ENCODE assay signal across 8 mouse cellular contexts in the genomic region with DNA sequence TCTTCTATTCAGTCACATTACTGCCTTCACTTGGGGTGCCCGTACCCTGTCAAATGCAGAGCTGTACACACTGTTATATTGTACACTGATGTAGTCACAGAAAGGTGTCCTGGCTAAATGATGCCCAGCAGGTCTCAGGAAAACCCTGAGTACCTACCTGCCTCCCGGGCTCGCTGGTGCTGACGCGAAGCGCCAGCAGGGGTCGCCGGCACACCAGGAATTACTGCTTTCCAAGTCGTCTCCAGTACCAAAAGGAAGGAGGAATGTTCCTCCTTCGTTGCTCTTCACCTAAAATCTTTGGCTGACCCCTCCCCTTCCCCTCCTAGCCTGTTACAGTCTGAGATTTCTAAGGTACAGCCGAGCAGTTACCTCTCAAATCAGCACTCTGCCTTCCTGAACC. TPM values are rescaled to one million over a fixed set of nuclear protein-coding genes. Genes with fewer than 3 reads are reported as not detected.
DNase-seq lines count a peak whose midpoint lies in the region; TF ChIP-seq lines count a peak whose summit lies in the region.

No protein-coding gene starts in this region.

- TF ChIP-seq POLR2A in CH12.LX (IDR thresholded peaks at IDR 0.05; ENCODE audit: low read depth, low read length) = no peak

- TF ChIP-seq EP300 in CH12.LX (IDR thresholded peaks at IDR 0.05; ENCODE audit: low read length) = no peak

- no peak overlapping the region for H3K4me2 ChIP-seq in CH12.LX (ENCODE audit: insufficient read depth, low read depth, poor library complexity, severe bottlenecking)

- no peak overlapping the region for H3K27ac ChIP-seq in CH12.LX (ENCODE audit: insufficient read depth, low read depth)

- no peaks in the 10 kb centered on the region for H3K36me3 ChIP-seq in CH12.LX (replicated peaks in 1 of 2; ENCODE audit: control insufficient read depth in 1 of 2, insufficient read depth in 1 of 2, low read length in 1 of 2)

- no peaks in the 10 kb centered on the region for H3K79me2 ChIP-seq in CH12.LX (replicated peaks; ENCODE audit: control insufficient read depth, extremely low read depth, insufficient read depth, poor library complexity, severe bottlenecking)

- intact Hi-C loops in heart, postnatal 14 days (cut with DNase I) = loop anchor here (1.0 kb wide), 1 partner anchor 44 kb away; no protein-coding TSS in a partner anchor

- H3K4me3 ChIP-seq in CH12.LX (replicated peaks in 1 of 3; ENCODE audit: low read depth in 2 of 3, low read length in 2 of 3, poor library complexity in 1 of 3) = no peak overlapping the region

- dilution Hi-C loops in CH12.LX (cut with MboI; ENCODE audit: extremely low pct_ligation_motif_present, extremely low pct_unique_long_range_greater_than_20kb, low sequenced_read_pairs) = no loop called here

- in situ Hi-C loops in CH12.LX (cut with MboI; ENCODE audit: low pct_ligation_motif_present, low pct_unique_long_range_greater_than_20kb, low sequenced_read_pairs) = no loop called here

- H3K9me3 ChIP-seq in CH12.LX (replicated peaks; ENCODE audit: low read length) = no peaks in the 10 kb centered on the region

- peaks cover 1 to 5% of the 10 kb centered on the region in 2 experiments; a peak in 2 of 4 replicates for H3K4me1 ChIP-seq in CH12.LX (ENCODE audit: control insufficient read depth in 1 of 2, insufficient read depth in 2 of 2)

- DNase-seq in CH12.LX (ENCODE audit: extremely low read depth) = peak; percentile 46
- peak; percentile 57 for DNase-seq in adrenal gland, adult 8-10 months
- DNase-seq in embryo, embryonic 9.5 days (ENCODE audit: extremely low spot score) = peak; percentile 79
- peak; percentile 82 to 87 for DNase-seq in heart, postnatal 14 days
- peak; percentile 52 to 86 for DNase-seq in layer of hippocampus, adult 8-10 months (ENCODE audit: low spot score in 2 of 2)
- peak; percentile 87 for DNase-seq in lung, postnatal 10 days
- peak; percentile 84 for DNase-seq in right cerebral cortex, postnatal 25 days
- DNase-seq in urinary bladder, postnatal 25 days (ENCODE audit: low spot score) = peak; percentile 78

- TF ChIP-seq CTCF in CH12.LX (conservative IDR thresholded peaks at IDR 0.05 in 1 of 2, IDR thresholded peaks at IDR 0.05 in 1 of 2; ENCODE audit: low read depth in 2 of 2, low read length in 2 of 2) = peak; percentile 88 to 97

- H3K9ac ChIP-seq in CH12.LX (ENCODE audit: insufficient read depth, low read depth) = no peak overlapping the region

- TF ChIP-seq RAD21 in CH12.LX (IDR thresholded peaks at IDR 0.05; ENCODE audit: low read depth, low read length) = peak; percentile 98

- H3K27me3 ChIP-seq in CH12.LX (replicated peaks) = peaks cover 65% of the 10 kb centered on the region

TF ChIP-seq in CH12.LX, 34 proteins besides CTCF, POLR2A, EP300 and RAD21:
- TF ChIP-seq MAX (IDR thresholded peaks at IDR 0.05; ENCODE audit: low read length) (no peak), CHD2 (IDR thresholded peaks at IDR 0.05; ENCODE audit: low read length) (no peak), TBP (conservative IDR thresholded peaks at IDR 0.05; ENCODE audit: low read depth, low read length) (no peak), SMC3 (IDR thresholded peaks at IDR 0.05; ENCODE audit: low read depth, low read length) (peak; percentile 91), JUND (conservative IDR thresholded peaks at IDR 0.05; ENCODE audit: low read depth, low read length) (no peak), MXI1 (IDR thresholded peaks at IDR 0.05; ENCODE audit: low read depth, low read length) (no peak), KAT2A (IDR thresholded peaks at IDR 0.05; ENCODE audit: insufficient replicate concordance, low read length) (no peak), NELFE (IDR thresholded peaks at IDR 0.05; ENCODE audit: low read depth, low read length) (peak; percentile 59; the same call in 1 of the 2 replicates), ZMIZ1 (IDR thresholded peaks at IDR 0.05; ENCODE audit: low read depth, low read length) (no peak), HCFC1 (IDR thresholded peaks at IDR 0.05; ENCODE audit: low read depth, low read length) (no peak), ZKSCAN1 (IDR thresholded peaks at IDR 0.05; ENCODE audit: borderline replicate concordance, low read depth, low read length) (no peak), UBTF (IDR thresholded peaks at IDR 0.05; ENCODE audit: low read depth, low read length) (no peak), TCF12 (IDR thresholded peaks at IDR 0.05; ENCODE audit: low read depth, low read length) (no peak), IRF4 (IDR thresholded peaks at IDR 0.05; ENCODE audit: low read depth, low read length) (no peak), ZC3H11A (IDR thresholded peaks at IDR 0.05; ENCODE audit: low read depth, low read length) (peak; percentile 31; the same call in 1 of the 2 replicates)
TF ChIP-seq in CH12.LX: peak in this region for 3.

RNA-seq across cellular contexts. Expression of gene Calcoco1, which starts 23.8 kb away (rescaled TPM):
- 2.7 and 8.5 TPM in 2 replicates for total RNA-seq in CH12.LX (2012; rRNA removed)
- 3.6 and 4.5 TPM in 2 replicates for total RNA-seq in CH12.LX (2014; rRNA removed)
- 7.6 and 9.7 TPM in 2 replicates for polyA plus RNA-seq in CH12.LX (2012; ENCODE audit: insufficient read length, low read depth)
- 100 to 1,000 TPM; 119 to 225 (median 182) TPM for total RNA-seq in adrenal gland, adult 8-10 months (2022)
- 100 to 1,000 TPM in 1 of 2 experiments, 10 to 100 TPM in 1; 89.5 to 104 TPM for total RNA-seq in heart, postnatal 14 days (2021)
- 10 to 100 TPM; 87.2 to 96.6 (median 91.0) TPM for total RNA-seq in layer of hippocampus, adult 8-10 months (2022)

RNA-seq across cellular contexts. Expression of gene Atp5g2, which starts 26.0 kb away (rescaled TPM):
- total RNA-seq in CH12.LX (2012; rRNA removed) (571 and 589 TPM in 2 replicates), CH12.LX (2014; rRNA removed) (281 and 297 TPM in 2 replicates)
- polyA plus RNA-seq in CH12.LX (2012; ENCODE audit: insufficient read length, low read depth) = 33.9 and 35.0 TPM in 2 replicates
- total RNA-seq in adrenal gland, adult 8-10 months (2022) = 10 to 100 TPM in 2 of 4 experiments, 1 to 10 TPM in 2; 6.2 to 23.7 (median 10.8) TPM
- total RNA-seq in heart, postnatal 14 days (2021) = 10 to 100 TPM; 22.8 to 37.2 TPM
- 10 to 100 TPM in 2 of 4 experiments, 1 to 10 TPM in 2; 7.0 to 12.5 (median 10.0) TPM for total RNA-seq in layer of hippocampus, adult 8-10 months (2022)

Comparison
In these comparisons a context has a peak if more than half of its experiments do, and no peak if none do; other contexts are left out.
1. RNA of gene Calcoco1, which starts 23.8 kb away (total RNA-seq): 119 to 225 TPM in adrenal gland, adult 8-10 months, 89.5 to 104 TPM in heart, postnatal 14 days and 87.2 to 96.6 TPM in layer of hippocampus, adult 8-10 months; 2.7 to 8.5 TPM in CH12.LX; every median in the first group is over 4 times any median in the second.
2. RNA of gene Atp5g2, which starts 26.0 kb away (total RNA-seq): 281 to 589 TPM in CH12.LX; 22.8 to 37.2 TPM in heart, postnatal 14 days, 6.2 to 23.7 TPM in adrenal gland, adult 8-10 months and 7.0 to 12.5 TPM in layer of hippocampus, adult 8-10 months; every median in the first group is over 4 times any median in the second.
3. Peak in every context shown above with its lines, with median percentiles within 50 percentile points of each other: DNase-seq.